1 mouse cellular context compared by ENCODE assay signal in genomic region chr8:126945730-126946163, GRCm38 (mm10).
A peak's percentile ranks its signal among the peaks of the same experiment; 100 is the strongest.
TF ChIP-seq lines count a peak whose summit lies in the region.

Gene Tomm20, minus strand, starts transcription at chr8:126945844.

TF ChIP-seq in CH12.LX, 34 proteins besides CTCF, POLR2A, EP300 and RAD21 (continued from another document):
- TF ChIP-seq JUND (conservative IDR thresholded peaks at IDR 0.05; ENCODE audit: low read depth, low read length) (no peak), CHD2 (IDR thresholded peaks at IDR 0.05; ENCODE audit: low read length) (no peak; the same call in 1 of the 2 replicates), ZNF384 (IDR thresholded peaks at IDR 0.05; ENCODE audit: low read depth, low read length) (no peak), USF1 (IDR thresholded peaks at IDR 0.05; ENCODE audit: low read depth, low read length) (peak; percentile 66), RCOR1 (conservative IDR thresholded peaks at IDR 0.05; ENCODE audit: low read depth, low read length) (no peak; the same call in 1 of the 2 replicates), GABPA (IDR thresholded peaks at IDR 0.05; ENCODE audit: insufficient replicate concordance, low read depth, low read length) (no peak), JUN (IDR thresholded peaks at IDR 0.05; ENCODE audit: insufficient read depth, low read depth, low read length) (no peak), TBP (conservative IDR thresholded peaks at IDR 0.05; ENCODE audit: low read depth, low read length) (peak; percentile 39; the same call in 1 of the 2 replicates), SMC3 (IDR thresholded peaks at IDR 0.05; ENCODE audit: low read depth, low read length) (no peak), IRF4 (IDR thresholded peaks at IDR 0.05; ENCODE audit: low read depth, low read length) (no peak; the same call in 1 of the 2 replicates), MAX (IDR thresholded peaks at IDR 0.05; ENCODE audit: low read length) (peak; percentile 98), ZMIZ1 (IDR thresholded peaks at IDR 0.05; ENCODE audit: low read depth, low read length) (peak; percentile 74; the same call in 1 of the 2 replicates), MAZ (IDR thresholded peaks at IDR 0.05; ENCODE audit: low read depth, low read length) (no peak), ZC3H11A (IDR thresholded peaks at IDR 0.05; ENCODE audit: low read depth, low read length) (no peak), HCFC1 (IDR thresholded peaks at IDR 0.05; ENCODE audit: low read depth, low read length) (peak; percentile 84), NELFE (IDR thresholded peaks at IDR 0.05; ENCODE audit: low read depth, low read length) (peak; percentile 72), ZKSCAN1 (IDR thresholded peaks at IDR 0.05; ENCODE audit: borderline replicate concordance, low read depth, low read length) (no peak), BHLHE40 (IDR thresholded peaks at IDR 0.05; ENCODE audit: low read depth, low read length) (peak; percentile 100), MEF2A (IDR thresholded peaks at IDR 0.05; ENCODE audit: borderline replicate concordance, low read depth, low read length) (peak; percentile 54; the same call in 1 of the 2 replicates), ETS1 (conservative IDR thresholded peaks at IDR 0.05; ENCODE audit: low read depth, low read length) (peak; percentile 84), CHD1 (IDR thresholded peaks at IDR 0.05; ENCODE audit: low read depth, low read length) (no peak)
